Mouse (Mus musculus): ENCODE results near the gene Gm49383. TPM values are rescaled to one million over a fixed set of nuclear protein-coding genes. Genes with fewer than 3 reads are reported as not detected.

Gene Gm49383
- 1 to 10 TPM; 1.9 to 3.9 (median 2.7) TPM for total RNA-seq (2022)

GRCm38 (mm10) chr12:69196444-69197377 lies at the start of gene Gm49383:
Gm49383 (minus strand) TSS chr12:69197104.
- peak; percentile 36 to 48 for DNase-seq (ENCODE audit: low spot score in 2 of 2)

DNA sequence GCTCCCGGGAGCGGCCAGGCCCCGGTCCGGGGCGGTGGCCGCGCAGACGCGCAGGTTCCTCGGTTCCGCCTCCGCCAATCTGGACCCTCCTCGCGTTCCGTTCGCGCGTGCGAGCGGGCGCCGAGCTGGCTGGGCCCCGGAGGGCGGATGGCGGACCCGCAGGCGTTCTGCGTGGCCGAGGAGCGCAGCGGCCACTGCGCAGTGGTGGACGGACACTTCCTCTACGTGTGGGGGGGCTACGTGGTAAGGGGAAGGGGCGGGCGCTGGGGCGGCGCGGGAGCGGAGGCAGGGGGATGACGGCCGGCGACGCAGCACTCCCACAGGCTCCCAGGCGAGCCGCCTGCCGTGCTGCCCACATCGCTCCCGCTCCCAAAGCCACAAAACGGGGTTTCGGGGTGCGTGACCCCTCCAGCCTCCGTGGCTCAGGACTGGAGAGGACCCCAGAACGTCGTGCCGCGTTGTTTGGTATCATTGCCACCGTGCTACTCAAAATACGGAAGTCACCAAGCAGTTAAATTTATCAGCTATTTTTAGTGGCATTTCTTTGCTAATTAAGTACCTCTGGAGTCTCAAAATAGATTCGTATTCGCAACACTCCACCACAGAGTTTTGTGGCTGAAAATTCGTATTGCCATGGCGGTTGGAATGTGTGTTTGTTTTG lies 45.0 kb upstream of the Gm49383 start:
- peak; percentile 48 to 58 for DNase-seq (ENCODE audit: low spot score in 2 of 2)

DNA sequence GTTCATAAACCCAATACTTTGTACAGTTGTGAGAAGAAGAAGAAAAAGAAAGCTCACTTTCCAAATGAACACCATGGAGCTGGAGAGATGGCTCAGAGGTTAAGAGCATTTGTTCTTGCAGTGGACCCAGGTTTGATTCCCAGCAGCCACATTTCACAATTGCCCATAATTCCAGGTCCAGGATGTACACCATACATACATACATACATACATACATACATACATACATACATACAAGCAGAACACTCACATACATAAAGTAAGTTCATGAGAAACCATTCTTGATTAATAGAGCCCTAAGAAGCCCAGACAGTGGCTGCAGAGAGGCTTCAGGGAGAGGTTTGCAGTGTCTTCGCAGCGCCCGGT lies 44.5 kb upstream of the Gm49383 start:
- no peak for DNase-seq (ENCODE audit: low spot score in 2 of 2)

- DNase-seq (ENCODE audit: low spot score in 2 of 2), result no peak
These were observed 44.0 kb upstream of the Gm49383 start, which contains the start of gene Klhdc1 for GRCm38 (mm10) chr12:69240876-69241275. Klhdc1 (plus strand) TSS chr12:69241176.

- no peak for DNase-seq (ENCODE audit: low spot score in 2 of 2)
These were observed 41.4 kb upstream of the Gm49383 start for GRCm38 (mm10) chr12:69238284-69238683.

DNA sequence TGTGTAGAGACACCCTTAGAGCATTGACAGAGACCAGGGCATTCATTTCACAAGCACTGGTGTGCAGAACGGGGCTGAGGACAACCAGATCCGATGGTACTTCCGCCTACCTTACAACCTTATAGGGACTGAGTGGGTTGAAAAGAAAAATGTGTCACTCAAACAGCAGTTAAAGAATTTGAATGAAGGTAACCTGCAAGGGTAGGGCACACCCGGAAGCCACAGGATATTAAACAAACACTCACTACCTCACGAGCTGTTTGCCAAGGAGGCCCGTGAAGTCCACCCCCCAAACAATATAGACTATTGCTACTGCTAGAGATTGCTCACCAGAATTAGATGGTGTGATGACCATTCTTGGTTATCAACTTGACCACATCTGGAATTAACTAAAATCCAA lies 38.9 kb upstream of the Gm49383 start:
- no peak for DNase-seq (ENCODE audit: low spot score in 2 of 2)

GRCm38 (mm10) chr12:69229251-69229650 lies 32.3 kb upstream of the Gm49383 start:
- no peak for DNase-seq (ENCODE audit: low spot score in 2 of 2)

GRCm38 (mm10) chr12:69227776-69228466 lies 31.0 kb upstream of the Gm49383 start, which contains the start of gene Pole2:
Pole2 (minus strand) TSS chr12:69228195.
- DNase-seq (ENCODE audit: low spot score in 2 of 2), result peak; percentile 78 to 83

GRCm38 (mm10) chr12:69220613-69221277 lies 23.8 kb upstream of the Gm49383 start:
- DNase-seq (ENCODE audit: low spot score in 2 of 2), result no peak

- no peak for DNase-seq (ENCODE audit: low spot score in 2 of 2)
These were observed 19.7 kb upstream of the Gm49383 start for GRCm38 (mm10) chr12:69216587-69216986.

GRCm38 (mm10) chr12:69215000-69215785 lies 18.3 kb upstream of the Gm49383 start:
- peak; percentile 60 to 66 for DNase-seq (ENCODE audit: low spot score in 2 of 2)

GRCm38 (mm10) chr12:69214393-69214792 lies 17.5 kb upstream of the Gm49383 start:
- no peak for DNase-seq (ENCODE audit: low spot score in 2 of 2)

DNA sequence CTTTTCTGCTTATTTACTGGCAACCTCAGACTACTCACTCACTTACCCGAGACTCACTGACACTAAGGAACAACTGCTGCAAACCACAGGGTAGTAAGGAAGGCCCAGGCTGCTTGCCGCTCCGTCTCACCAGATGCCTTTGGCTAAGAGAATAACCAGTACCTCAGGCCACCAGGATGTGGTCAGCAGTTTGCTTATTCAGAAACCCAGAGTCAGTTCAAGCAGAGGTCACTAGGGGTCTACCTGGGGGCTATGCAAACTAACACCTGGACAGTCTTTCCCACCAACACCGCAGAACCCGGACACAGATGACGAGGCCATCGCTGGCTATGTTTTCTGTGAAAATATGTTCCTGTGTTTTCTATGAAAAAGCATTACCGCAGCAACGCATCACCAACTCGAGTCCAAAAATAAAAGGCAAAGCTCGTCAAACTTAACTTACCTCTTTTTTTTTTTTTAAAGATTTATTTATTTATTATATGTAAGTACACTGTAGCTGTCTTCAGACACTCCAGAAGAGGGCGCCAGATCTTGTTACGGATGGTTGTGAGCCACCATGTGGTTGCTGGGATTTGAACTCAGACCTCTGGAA lies 16.4 kb upstream of the Gm49383 start:
- DNase-seq (ENCODE audit: low spot score in 2 of 2), result no peak

DNA sequence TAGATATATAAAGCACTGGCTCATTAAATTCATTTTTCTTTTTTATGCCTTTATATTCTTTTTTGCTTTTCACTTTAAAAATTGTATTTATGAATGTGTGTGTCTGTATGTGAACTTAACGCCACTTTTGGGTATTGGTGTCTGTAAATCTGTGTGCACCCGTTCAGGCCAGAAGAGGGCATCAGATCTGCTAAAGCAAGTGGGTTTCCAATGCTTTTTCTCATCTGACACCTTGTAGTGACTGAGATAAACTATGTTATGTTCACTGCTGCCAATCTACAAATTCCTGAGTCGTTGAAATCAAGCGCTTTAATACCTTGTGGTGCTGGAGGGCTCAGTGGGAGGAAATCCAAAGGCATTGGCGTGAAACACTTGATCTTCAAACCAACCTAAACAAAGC lies 14.2 kb upstream of the Gm49383 start:
- no peak for DNase-seq (ENCODE audit: low spot score in 2 of 2)

- no peak for DNase-seq (ENCODE audit: low spot score in 2 of 2)
These were observed 13.4 kb upstream of the Gm49383 start for GRCm38 (mm10) chr12:69210056-69210979.

DNA sequence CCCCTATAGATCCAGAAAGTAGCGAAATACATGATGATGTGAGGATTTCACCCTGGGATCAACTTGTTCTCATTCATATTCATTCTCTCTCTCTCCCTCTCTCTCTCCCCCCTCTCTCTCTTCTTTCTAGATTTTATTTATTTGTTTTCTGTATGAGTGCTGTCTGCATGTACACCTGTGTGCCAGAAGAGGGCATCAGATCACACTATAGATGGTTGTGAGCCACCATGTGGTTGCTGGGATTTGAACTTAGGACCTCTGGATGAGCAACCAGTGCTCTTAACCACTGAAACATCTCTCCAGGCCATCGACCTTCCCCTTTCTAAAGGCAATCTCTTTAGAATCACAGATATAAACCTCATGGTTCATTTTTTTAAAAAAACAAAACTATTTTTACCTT lies 11.6 kb upstream of the Gm49383 start:
- no peak for DNase-seq (ENCODE audit: low spot score in 2 of 2)

GRCm38 (mm10) chr12:69207926-69208325 lies 11.0 kb upstream of the Gm49383 start:
- no peak for DNase-seq (ENCODE audit: low spot score in 2 of 2)

DNA sequence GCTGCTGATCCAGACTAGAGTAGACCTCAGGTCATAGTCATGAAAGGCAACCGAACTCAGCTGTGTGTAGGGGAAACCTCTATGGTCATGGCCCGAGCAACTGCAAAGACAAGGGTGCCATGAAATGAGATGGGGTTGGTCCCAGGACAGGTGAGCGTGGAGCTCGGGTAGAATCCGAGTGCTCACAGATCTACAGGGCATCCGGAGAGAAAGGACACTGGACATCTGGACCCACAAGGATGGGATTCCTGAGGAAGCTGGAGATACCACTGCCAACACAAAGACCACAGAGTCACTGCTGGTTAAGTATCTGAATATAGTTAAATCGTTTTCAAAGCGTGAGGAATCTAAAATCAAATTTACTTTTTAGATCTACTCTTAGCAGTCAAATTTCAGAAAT lies 10.5 kb upstream of the Gm49383 start:
- no peak for DNase-seq (ENCODE audit: low spot score in 2 of 2)
